Mouse (Mus musculus) heart, adult 2 months (tissue): ENCODE measurements at regions not wholly inside any gene's neighbourhood (a gene's known extent, or its start where the extent isn't known, plus 50 kb on each side); places are given as distances from the start of the nearest gene placed in this dataset.

Experiments used
- DNase-seq, 2 experiments: peaks; one replicate each; pipeline ENCODE4 v3.0.0; 2021
- H3K27ac ChIP-seq: fragments of 200-600 bp; 2 replicates; pipeline ENCODE4 v1.8.1; 2022
- H3K27me3 ChIP-seq: fragments of 200-500 bp; 2 replicates; pipeline ENCODE4 v1.6.1; 2012; ENCODE audit warnings: mild to moderate bottlenecking, low read length, inconsistent platforms, mixed read lengths; ENCODE audit not compliant: control insufficient read depth, insufficient read depth
- H3K36me3 ChIP-seq: fragments of 200-500 bp; 2 replicates; pipeline ENCODE4 v1.6.1; 2012; ENCODE audit warnings: low read length, inconsistent platforms; ENCODE audit not compliant: control insufficient read depth, insufficient read depth
- H3K4me1 ChIP-seq: fragments of 200-500 bp; 2 replicates; pipeline ENCODE4 v1.6.1; 2011; ENCODE audit warnings: low read length; ENCODE audit not compliant: control insufficient read depth, insufficient read depth
- H3K4me3 ChIP-seq: fragments of 200-600 bp; 2 replicates; pipeline ENCODE4 v1.8.1; 2022
- H3K79me2 ChIP-seq: fragments of 200-500 bp; replicated peaks from 2 replicates; pipeline ENCODE4 v1.6.1; 2012; ENCODE audit warnings: mild to moderate bottlenecking, inconsistent platforms, low read length, moderate library complexity, mixed read lengths; ENCODE audit not compliant: control insufficient read depth, insufficient read depth
- H3K9ac ChIP-seq: fragments of 200-500 bp; 2 replicates; pipeline ENCODE4 v1.6.1; 2012; ENCODE audit warnings: low read depth, mild to moderate bottlenecking, control low read depth, inconsistent platforms, low read length, mixed read lengths
- CTCF ChIP-seq: fragments of 200-600 bp; IDR thresholded peaks from 2 replicates; pipeline ENCODE4 v1.8.1; 2022; ENCODE audit warnings: antibody characterized with exemption, mild to moderate bottlenecking, moderate library complexity
- EP300 ChIP-seq: fragments of 200-500 bp; IDR thresholded peaks from 2 replicates; pipeline ENCODE4 v1.6.1; 2011; ENCODE audit warnings: low read depth, low read length, control low read depth; ENCODE audit not compliant: insufficient read depth
- POLR2A ChIP-seq: fragments of 200-500 bp; IDR thresholded peaks from 2 replicates; pipeline ENCODE4 v1.6.1; 2011; ENCODE audit warnings: mild to moderate bottlenecking, low read depth, low read length, control low read depth; ENCODE audit not compliant: insufficient read depth
- WGBS: fragments of 180-500 bp; shearing (Covaris S2); methylation state at CpG from one replicate; pipeline ENCODE4 v1.1.7; 2018; 5-methylcytosine and 5-hydroxymethylcytosine counted together
- intact Hi-C: fragments of 180-260 bp; cut with DNase I; formaldehyde crosslinking; loops from one replicate; pipeline ENCODE4 v1.15.1; 2025

GRCm38 (mm10) chr10:124402647-124403046 lies 986.6 kb downstream of the Slc16a7 start:
- Histone ChIP-seq H3K79me2 (no peaks in the 10 kb centered on the region), H3K9ac (no peak overlapping the region), H3K27me3 (no peaks in the 10 kb centered on the region), H3K4me1 (no peaks in the 10 kb centered on the region), H3K36me3 (no peaks in the 10 kb centered on the region), H3K27ac (no peak overlapping the region), H3K4me3 (no peak overlapping the region)
- no peak for DNase-seq
- TF ChIP-seq CTCF (no peak), POLR2A (no peak), EP300 (no peak)
- WGBS = 63% methylated on average over 2 of the region's 2 CpGs
- intact Hi-C loops = no loop called here

DNA sequence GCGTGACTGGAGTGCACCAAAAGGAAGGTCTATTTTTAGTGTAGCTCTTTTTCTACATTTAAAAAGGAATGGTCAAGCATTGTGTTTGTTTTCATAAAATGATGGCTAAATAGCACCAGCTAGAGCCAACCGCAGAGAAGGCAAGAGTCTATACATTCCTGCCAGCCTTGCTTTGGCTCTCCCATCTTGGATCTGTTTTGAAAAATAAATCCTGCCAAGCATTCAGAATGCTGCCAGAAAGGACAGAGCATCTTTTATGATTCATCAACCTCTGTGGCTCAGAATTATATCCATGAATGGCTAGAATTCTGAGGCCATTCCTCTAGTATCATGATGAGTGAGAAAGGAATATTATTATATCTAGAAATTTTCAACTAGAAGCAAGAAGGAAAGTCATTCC lies 979.6 kb downstream of the Slc16a7 start:
- Histone ChIP-seq H3K4me3 (no peak overlapping the region), H3K27ac (no peak overlapping the region), H3K9ac (no peak overlapping the region), H3K36me3 (no peaks in the 10 kb centered on the region), H3K4me1 (no peaks in the 10 kb centered on the region), H3K27me3 (no peaks in the 10 kb centered on the region), H3K79me2 (no peaks in the 10 kb centered on the region)
- 59% methylated on average over 2 of the region's 2 CpGs for WGBS
- intact Hi-C loops = no loop called here
- TF ChIP-seq EP300 (no peak), POLR2A (no peak), CTCF (no peak)
- no peak for DNase-seq

- no peak for TF ChIP-seq EP300
Measured at GRCm38 (mm10) chr10:124416531-124416930, 972.7 kb downstream of the Slc16a7 start.

GRCm38 (mm10) chr10:124423418-124423817 lies 965.8 kb downstream of the Slc16a7 start:
- DNase-seq = no peak
- Histone ChIP-seq H3K36me3 (no peaks in the 10 kb centered on the region), H3K9ac (no peak overlapping the region), H3K79me2 (no peaks in the 10 kb centered on the region), H3K4me3 (no peak overlapping the region), H3K27ac (no peak overlapping the region), H3K27me3 (no peaks in the 10 kb centered on the region), H3K4me1 (no peaks in the 10 kb centered on the region)
- intact Hi-C loops = no loop called here
- WGBS = 38% methylated on average over 2 of the region's 2 CpGs
- no peak for TF ChIP-seq CTCF
- no peak for TF ChIP-seq POLR2A
- TF ChIP-seq EP300 = no peak

More at GRCm38 (mm10) chr10:124416531-124416930, 972.7 kb downstream of the Slc16a7 start:
- H3K4me1 ChIP-seq = no peaks in the 10 kb centered on the region
- DNase-seq = no peak
- intact Hi-C loops = no loop called here
- H3K79me2 ChIP-seq = no peaks in the 10 kb centered on the region
- no peak overlapping the region for H3K9ac ChIP-seq
- no peak overlapping the region for H3K4me3 ChIP-seq
- WGBS = 84% methylated on average over 6 of the region's 6 CpGs
- no peak overlapping the region for H3K27ac ChIP-seq
- H3K27me3 ChIP-seq = no peaks in the 10 kb centered on the region
- no peaks in the 10 kb centered on the region for H3K36me3 ChIP-seq
